Mouse (Mus musculus) testis, adult 2 months (tissue): ENCODE results near the gene Lrch1. TPM values are rescaled to one million over a fixed set of nuclear protein-coding genes. Genes with fewer than 3 reads are reported as not detected.
A peak's percentile ranks its signal among the peaks of the same experiment; 100 is the strongest.

Source experiments
- H3K27ac ChIP-seq: fragments of 200-500 bp; 2 replicates; pipeline ENCODE4 v1.5.1; 2012; ENCODE audit warnings: low read depth, low read length; ENCODE audit not compliant: control insufficient read depth, insufficient read depth
- H3K27me3 ChIP-seq: fragments of 200-500 bp; 2 replicates; pipeline ENCODE4 v1.6.1; 2012; ENCODE audit warnings: mild to moderate bottlenecking, low read length, moderate library complexity; ENCODE audit not compliant: control insufficient read depth, insufficient read depth
- H3K36me3 ChIP-seq: fragments of 200-500 bp; 2 replicates; pipeline ENCODE4 v1.6.1; 2012; ENCODE audit warnings: mild to moderate bottlenecking, low read length; ENCODE audit not compliant: control insufficient read depth, insufficient read depth
- H3K4me1 ChIP-seq: fragments of 200-500 bp; 2 replicates; pipeline ENCODE4 v1.6.1; 2012; ENCODE audit warnings: low read length; ENCODE audit not compliant: control insufficient read depth, insufficient read depth
- H3K4me3 ChIP-seq: fragments of 200-500 bp; 2 replicates; pipeline ENCODE4 v1.5.1; 2012; ENCODE audit warnings: low read depth, mild to moderate bottlenecking, low read length, moderate library complexity, mixed read lengths; ENCODE audit not compliant: control insufficient read depth
- CTCF ChIP-seq: fragments of 200-500 bp; IDR thresholded peaks from 2 replicates; pipeline ENCODE4 v1.5.1; 2012; ENCODE audit warnings: low read depth, mild to moderate bottlenecking, inconsistent platforms, low read length, moderate library complexity; ENCODE audit not compliant: control insufficient read depth, insufficient read depth, insufficient replicate concordance
- POLR2A ChIP-seq: fragments of 200-500 bp; IDR thresholded peaks from 2 replicates; pipeline ENCODE4 v1.6.1; 2012; ENCODE audit warnings: low read depth, mild to moderate bottlenecking, inconsistent platforms, low read length, moderate library complexity; ENCODE audit not compliant: control insufficient read depth
- polyA plus RNA-seq: library from polyadenylated mRNA; depleted of rRNA; stranded (reverse); fragments of >200 nt; gene quantifications from 2 replicates; pipeline ENCODE4 v1.2.3, GENCODE M21; 2012

Lrch1 gene
- polyA plus RNA-seq, 1 experiment = 1.6 TPM

DNA sequence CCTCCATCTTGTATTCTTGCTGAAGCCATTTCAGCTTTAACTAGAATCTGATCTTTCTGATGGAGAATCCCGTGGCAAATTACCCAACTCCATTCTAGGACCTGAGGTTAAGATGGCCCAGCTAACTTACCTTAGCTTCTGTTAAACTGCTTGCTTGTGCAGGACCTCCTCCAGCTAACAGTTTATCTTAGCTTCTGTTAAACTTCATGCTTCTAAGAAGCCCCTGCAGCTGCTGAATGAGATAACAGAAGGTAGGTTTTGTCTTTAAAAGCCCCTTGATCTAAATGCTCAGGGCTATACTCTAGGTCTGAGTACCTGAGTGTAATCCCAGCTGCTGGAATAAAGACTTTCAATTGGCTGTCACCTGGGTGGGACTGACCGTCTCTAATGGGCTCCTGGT is 17.9 kb downstream of the Lrch1 start:
- Histone ChIP-seq H3K27me3 (no peaks in the 10 kb centered on the region), H3K4me3 (no peak overlapping the region), H3K36me3 (no peaks in the 10 kb centered on the region), H3K27ac (no peak overlapping the region), H3K4me1 (peaks cover 2% of the 10 kb centered on the region; the same call in 1 of the 2 replicates)
- TF ChIP-seq POLR2A (no peak), CTCF (no peak)

GRCm38 (mm10) chr14:74928809-74929432 is 18.8 kb downstream of the Lrch1 start:
- H3K27me3 ChIP-seq = no peaks in the 10 kb centered on the region
- no peak overlapping the region for H3K4me3 ChIP-seq
- no peaks in the 10 kb centered on the region for H3K4me1 ChIP-seq
- H3K36me3 ChIP-seq = no peaks in the 10 kb centered on the region
- no peak overlapping the region for H3K27ac ChIP-seq
- TF ChIP-seq CTCF (no peak), POLR2A (no peak)

DNA sequence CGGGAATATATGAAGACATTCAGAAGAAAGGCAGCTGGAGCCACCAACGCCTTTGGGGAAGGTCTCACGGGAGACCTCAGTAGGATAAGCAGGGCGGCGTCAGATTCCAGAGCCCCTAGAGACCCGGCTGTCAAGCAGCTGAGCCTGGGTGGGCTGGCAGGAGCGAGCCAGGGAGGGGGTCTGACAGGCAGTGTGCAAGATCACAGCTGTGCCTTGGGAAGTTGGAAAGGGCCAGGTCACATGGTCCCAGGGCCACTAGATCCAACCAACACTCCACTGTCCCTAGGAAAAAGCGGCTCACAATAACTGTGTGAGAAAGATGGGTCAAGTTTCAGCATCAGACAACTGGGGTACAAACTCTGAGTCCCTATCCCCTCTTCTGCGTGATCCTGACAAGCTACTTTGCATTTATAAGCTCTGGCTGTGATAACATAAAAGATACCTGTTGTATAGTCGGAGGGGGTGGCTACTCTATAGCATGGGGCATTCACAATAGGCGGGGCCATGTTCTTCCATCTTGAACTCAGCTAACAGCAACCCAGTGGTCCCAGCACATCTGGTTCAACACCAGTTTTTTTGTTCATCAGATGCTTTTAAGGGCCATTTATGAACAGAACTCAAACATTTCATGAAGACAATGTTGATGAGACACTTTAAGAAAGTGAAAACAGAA is 20.6 kb downstream of the Lrch1 start:
- Histone ChIP-seq H3K27me3 (no peaks in the 10 kb centered on the region), H3K4me3 (no peak overlapping the region), H3K36me3 (no peaks in the 10 kb centered on the region), H3K27ac (no peak overlapping the region), H3K4me1 (no peaks in the 10 kb centered on the region)
- TF ChIP-seq CTCF = no peak
- TF ChIP-seq POLR2A = no peak

DNA sequence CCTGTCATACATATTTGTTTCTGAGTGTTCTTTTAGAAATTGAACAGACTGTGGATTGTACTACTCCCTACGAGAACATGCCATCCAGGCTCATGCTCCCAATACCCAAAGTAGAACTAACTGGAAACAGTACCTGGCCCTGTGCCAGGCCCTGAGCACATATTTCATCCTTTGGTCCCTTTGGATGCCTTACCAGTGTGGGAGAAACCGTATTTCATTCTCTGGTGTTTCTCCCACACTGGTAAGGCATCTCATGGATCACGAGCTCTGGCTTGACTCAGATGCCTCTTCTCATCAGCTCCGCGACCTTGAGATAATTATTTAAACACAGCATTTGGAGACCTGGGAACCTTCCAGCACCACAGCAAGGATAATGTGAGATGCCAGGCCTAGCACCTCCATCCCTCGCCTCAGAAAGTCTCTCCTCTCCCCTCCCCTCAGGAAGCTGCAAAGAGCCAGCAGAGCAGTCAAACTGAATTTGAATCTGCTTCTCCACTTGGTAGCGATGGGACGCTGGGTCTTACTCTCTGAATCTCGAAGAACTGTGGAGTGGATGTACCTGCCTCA is 21.6 kb downstream of the Lrch1 start:
- Histone ChIP-seq H3K27me3 (no peaks in the 10 kb centered on the region), H3K27ac (no peak overlapping the region), H3K4me1 (no peaks in the 10 kb centered on the region), H3K36me3 (no peaks in the 10 kb centered on the region), H3K4me3 (no peak overlapping the region)
- no peak for TF ChIP-seq CTCF
- no peak for TF ChIP-seq POLR2A

- Histone ChIP-seq H3K36me3 (no peaks in the 10 kb centered on the region), H3K27me3 (no peaks in the 10 kb centered on the region), H3K4me3 (no peak overlapping the region), H3K27ac (no peak overlapping the region), H3K4me1 (no peaks in the 10 kb centered on the region)
- TF ChIP-seq CTCF = no peak
- TF ChIP-seq POLR2A = no peak
Observed at GRCm38 (mm10) chr14:74924521-74924920, 23.2 kb downstream of the Lrch1 start.

- TF ChIP-seq CTCF (no peak), POLR2A (no peak)
- no peaks in the 10 kb centered on the region for H3K27me3 ChIP-seq
- H3K36me3 ChIP-seq = no peaks in the 10 kb centered on the region
- no peak overlapping the region for H3K4me3 ChIP-seq
- H3K27ac ChIP-seq = no peak overlapping the region
- no peaks in the 10 kb centered on the region for H3K4me1 ChIP-seq
Observed at GRCm38 (mm10) chr14:74924031-74924430, 23.6 kb downstream of the Lrch1 start.

GRCm38 (mm10) chr14:74922039-74922736 is 25.5 kb downstream of the Lrch1 start:
- H3K27ac ChIP-seq = no peak overlapping the region; the same call in 1 of the 2 replicates

More at GRCm38 (mm10) chr14:74922039-74922736, 25.5 kb downstream of the Lrch1 start:
- Histone ChIP-seq H3K36me3 (no peaks in the 10 kb centered on the region), H3K4me1 (peaks cover 4% of the 10 kb centered on the region; the same call in 1 of the 2 replicates), H3K4me3 (peak overlapping the region; percentile 48), H3K27me3 (no peaks in the 10 kb centered on the region)
- peak; percentile 56; the same call in 1 of the 2 replicates for TF ChIP-seq POLR2A
- TF ChIP-seq CTCF = no peak
